Mouse (Mus musculus) neutrophil, adult 65 days (primary cell): ENCODE data around the gene Tubb4a. TPM values are rescaled to one million over a fixed set of nuclear protein-coding genes. Genes with fewer than 3 reads are reported as not detected.

Source experiments
- total RNA-seq: library from RNA; stranded (reverse); gene quantifications from 2 replicates; pipeline ENCODE4 v1.2.4, GENCODE M21; 2023

The Tubb4a gene
- total RNA-seq = not detected in 2 replicates

GRCm38 (mm10) chr17:57087049-57087832, at the start of gene Tubb4a:
Gene Tubb4a, minus strand, starts transcription at chr17:57087782.

GRCm38 (mm10) chr17:57105181-57106034, 17.8 kb upstream of the Tubb4a start, which contains the start of gene Tnfsf9:
Gene Tnfsf9, plus strand, starts transcription at chr17:57105325.

GRCm38 (mm10) chr17:57078336-57078735, 9.2 kb downstream of the Tubb4a start, which contains the start of gene Dennd1c:
Gene Dennd1c, minus strand, starts transcription at chr17:57078514.

GRCm38 (mm10) chr17:57059486-57059977, 28.1 kb downstream of the Tubb4a start, which contains the start of gene Slc25a23:
Gene Slc25a23, minus strand, starts transcription at chr17:57059863.

GRCm38 (mm10) chr17:57058891-57059485, 28.6 kb downstream of the Tubb4a start, which contains the start of gene Crb3:
Gene Crb3, plus strand, starts transcription at chr17:57059105.

GRCm38 (mm10) chr17:57041554-57041953, 46.0 kb downstream of the Tubb4a start, which contains the start of gene Slc25a41:
Gene Slc25a41, minus strand, starts transcription at chr17:57041654.

GRCm38 (mm10) chr17:57030931-57031660, 56.5 kb downstream of the Tubb4a start, which contains the start of gene Khsrp:
Gene Khsrp, minus strand, starts transcription at chr17:57031522.

Other genes starting within 250 kb of the Tubb4a start
- not detected in 2 replicates for gene Acsbg2, start 213.3 kb downstream of the Tubb4a start, total RNA-seq
- gene 1700061G19Rik, start 212.3 kb downstream of the Tubb4a start, total RNA-seq = 0.38 TPM in 1 of 2 replicates, not detected in the other
- 15.6 and 19.8 TPM in 2 replicates for gene Mllt1, start 152.4 kb downstream of the Tubb4a start, total RNA-seq
- not detected in 2 replicates for gene Acer1, start 105.7 kb downstream of the Tubb4a start, total RNA-seq
- gene Clpp, start 97.5 kb downstream of the Tubb4a start, total RNA-seq = 5.8 and 10.5 TPM in 2 replicates
- 6.7 and 8.1 TPM in 2 replicates for gene Alkbh7, start 90.4 kb downstream of the Tubb4a start, total RNA-seq
- gene Pspn, start 87.8 kb downstream of the Tubb4a start, total RNA-seq = not detected in 2 replicates
- 73.8 and 75.6 TPM in 2 replicates for gene Gtf2f1, start 76.5 kb downstream of the Tubb4a start, total RNA-seq
- not detected in 2 replicates for gene Gm17949, start 76.3 kb downstream of the Tubb4a start, total RNA-seq
- 83.8 and 92.7 TPM in 2 replicates for gene Khsrp, start 56.3 kb downstream of the Tubb4a start, total RNA-seq
- gene Slc25a41, start 46.1 kb downstream of the Tubb4a start, total RNA-seq = not detected in 2 replicates
- not detected in 2 replicates for gene Crb3, start 28.7 kb downstream of the Tubb4a start, total RNA-seq
- gene Slc25a23, start 27.9 kb downstream of the Tubb4a start, total RNA-seq = 1.9 and 2.4 TPM in 2 replicates
- gene Dennd1c, start 9.3 kb downstream of the Tubb4a start, total RNA-seq = 176 and 217 TPM in 2 replicates
- gene Tnfsf9, start 17.5 kb upstream of the Tubb4a start, total RNA-seq = 2.5 and 4.0 TPM in 2 replicates
- gene Cd70, start 62.0 kb upstream of the Tubb4a start, total RNA-seq = not detected in 2 replicates
- 34.1 and 36.0 TPM in 2 replicates for gene Tnfsf14, start 106.4 kb upstream of the Tubb4a start, total RNA-seq
- 448 and 499 TPM in 2 replicates for gene C3, start 140.4 kb upstream of the Tubb4a start, total RNA-seq
- 51.7 and 53.6 TPM in 2 replicates for gene Gpr108, start 160.7 kb upstream of the Tubb4a start, total RNA-seq
- 3.5 and 6.1 TPM in 2 replicates for gene Trip10, start 161.7 kb upstream of the Tubb4a start, total RNA-seq
- 148 and 202 TPM in 2 replicates for gene Vav1, start 191.3 kb upstream of the Tubb4a start, total RNA-seq